Mouse (Mus musculus): ENCODE data around the gene Dnhd1. TPM values are rescaled to one million over a fixed set of nuclear protein-coding genes. Genes with fewer than 3 reads are reported as not detected.
A peak's percentile ranks its signal among the peaks of the same experiment; 100 is the strongest.

The Dnhd1 gene
- polyA plus RNA-seq (2015; fragmentation: Nextera tagmentation; extraction: Ambion mirVana): 0.44 and 0.80 TPM in 2 replicates

- H3K4me2 ChIP-seq (replicated peaks): peak within 1 kb of the TSS; percentile 88
- ATAC-seq: peak; percentile 99
- peaks cover 8% of the 10 kb centered on the region for H3K4me1 ChIP-seq (replicated peaks)
- peak within 1 kb of the TSS; percentile 42 for H3K9ac ChIP-seq
- H3K9me3 ChIP-seq: no peaks in the 10 kb centered on the region
- H3K27me3 ChIP-seq (replicated peaks): no peaks in the 10 kb centered on the region
- H3K27ac ChIP-seq: peak within 1 kb of the TSS; percentile 57; the same call in 1 of the 2 replicates
- H3K4me3 ChIP-seq (replicated peaks): peak within 1 kb of the TSS; percentile 40
- 1% methylated on average over 17 of the region's 17 CpGs for WGBS
- H3K36me3 ChIP-seq: no peaks in the 10 kb centered on the region
These were observed at the start of gene Dnhd1 for GRCm38 (mm10) chr7:105650639-105651435. Dnhd1 (plus strand) TSS chr7:105650827.

GRCm38 (mm10) chr7:105602860-105603623, 47.6 kb upstream of the Dnhd1 start:
- Histone ChIP-seq H3K4me1 (replicated peaks) (no peaks in the 10 kb centered on the region), H3K4me3 (replicated peaks) (no peak overlapping the region), H3K27me3 (replicated peaks) (no peaks in the 10 kb centered on the region), H3K4me2 (replicated peaks) (no peak overlapping the region), H3K9me3 (no peaks in the 10 kb centered on the region), H3K36me3 (no peaks in the 10 kb centered on the region), H3K9ac (no peak overlapping the region), H3K27ac (no peak overlapping the region)
- WGBS: 36% methylated on average over 9 of the region's 9 CpGs
- peak; percentile 84 for ATAC-seq

GRCm38 (mm10) chr7:105608467-105608866, 42.2 kb upstream of the Dnhd1 start:
- ATAC-seq: no peak
- Histone ChIP-seq H3K4me1 (replicated peaks) (no peaks in the 10 kb centered on the region), H3K27me3 (replicated peaks) (no peaks in the 10 kb centered on the region), H3K9me3 (no peaks in the 10 kb centered on the region), H3K4me3 (replicated peaks) (no peak overlapping the region), H3K27ac (no peak overlapping the region), H3K9ac (no peak overlapping the region), H3K4me2 (replicated peaks) (no peak overlapping the region), H3K36me3 (peaks cover 15% of the 10 kb centered on the region)
- 86% methylated on average over 3 of the region's 3 CpGs for WGBS

- Histone ChIP-seq H3K9ac (no peak overlapping the region), H3K36me3 (peaks cover 20% of the 10 kb centered on the region), H3K4me3 (replicated peaks) (no peak overlapping the region), H3K27me3 (replicated peaks) (no peaks in the 10 kb centered on the region), H3K4me1 (replicated peaks) (no peaks in the 10 kb centered on the region), H3K4me2 (replicated peaks) (no peak overlapping the region), H3K9me3 (no peaks in the 10 kb centered on the region), H3K27ac (no peak overlapping the region)
- WGBS: 96% methylated on average over 1 of the region's 1 CpGs
- ATAC-seq: no peak
These were observed 38.9 kb upstream of the Dnhd1 start for GRCm38 (mm10) chr7:105611767-105612166.

- no peak overlapping the region for H3K4me3 ChIP-seq (replicated peaks)
- no peak overlapping the region for H3K4me2 ChIP-seq (replicated peaks)
- H3K9me3 ChIP-seq: no peaks in the 10 kb centered on the region
- H3K9ac ChIP-seq: no peak overlapping the region
- no peaks in the 10 kb centered on the region for H3K27me3 ChIP-seq (replicated peaks)
- no peak for ATAC-seq
- peaks cover 38% of the 10 kb centered on the region for H3K36me3 ChIP-seq
- 77% methylated on average over 1 of the region's 1 CpGs for WGBS
- H3K4me1 ChIP-seq (replicated peaks): no peaks in the 10 kb centered on the region
- H3K27ac ChIP-seq: no peak overlapping the region
These were observed 36.2 kb upstream of the Dnhd1 start for GRCm38 (mm10) chr7:105614400-105614799.

GRCm38 (mm10) chr7:105615720-105616119, 34.9 kb upstream of the Dnhd1 start:
- H3K27me3 ChIP-seq (replicated peaks): no peaks in the 10 kb centered on the region
- no peak overlapping the region for H3K9ac ChIP-seq
- ATAC-seq: no peak
- no peaks in the 10 kb centered on the region for H3K4me1 ChIP-seq (replicated peaks)
- no peak overlapping the region for H3K4me3 ChIP-seq (replicated peaks)
- H3K36me3 ChIP-seq: peaks cover 35% of the 10 kb centered on the region
- no peak overlapping the region for H3K27ac ChIP-seq
- H3K9me3 ChIP-seq: no peaks in the 10 kb centered on the region
- WGBS: 76% methylated on average over 1 of the region's 1 CpGs
- H3K4me2 ChIP-seq (replicated peaks): no peak overlapping the region

GRCm38 (mm10) chr7:105616561-105616960, 34.1 kb upstream of the Dnhd1 start:
- Histone ChIP-seq H3K27ac (no peak overlapping the region), H3K9ac (no peak overlapping the region), H3K9me3 (no peaks in the 10 kb centered on the region), H3K4me1 (replicated peaks) (no peaks in the 10 kb centered on the region), H3K4me3 (replicated peaks) (no peak overlapping the region), H3K36me3 (peaks cover 32% of the 10 kb centered on the region), H3K4me2 (replicated peaks) (no peak overlapping the region), H3K27me3 (replicated peaks) (no peaks in the 10 kb centered on the region)
- no peak for ATAC-seq
- WGBS: 80% methylated on average over 6 of the region's 6 CpGs

- H3K4me3 ChIP-seq (replicated peaks): no peak overlapping the region
- no peak overlapping the region for H3K27ac ChIP-seq
- WGBS: 98% methylated on average over 22 of the region's 22 CpGs
- ATAC-seq: no peak; the same call in 1 of the 2 replicates
- no peak overlapping the region for H3K9ac ChIP-seq
- peaks cover 25% of the 10 kb centered on the region for H3K36me3 ChIP-seq
- H3K4me2 ChIP-seq (replicated peaks): no peak overlapping the region
- no peaks in the 10 kb centered on the region for H3K27me3 ChIP-seq (replicated peaks)
- no peaks in the 10 kb centered on the region for H3K9me3 ChIP-seq
- H3K4me1 ChIP-seq (replicated peaks): no peaks in the 10 kb centered on the region
These were observed 32.8 kb upstream of the Dnhd1 start for GRCm38 (mm10) chr7:105617810-105618209.

GRCm38 (mm10) chr7:105619701-105620100, 30.9 kb upstream of the Dnhd1 start:
- ATAC-seq: 0 out of 2 replicates have a peak, but pooled peaks have one; percentile 17
- Histone ChIP-seq H3K4me3 (replicated peaks) (no peak overlapping the region), H3K9ac (no peak overlapping the region), H3K4me1 (replicated peaks) (no peaks in the 10 kb centered on the region), H3K4me2 (replicated peaks) (no peak overlapping the region), H3K27me3 (replicated peaks) (no peaks in the 10 kb centered on the region), H3K9me3 (no peaks in the 10 kb centered on the region), H3K27ac (no peak overlapping the region), H3K36me3 (peaks cover 30% of the 10 kb centered on the region)
- WGBS: 40% methylated on average over 3 of the region's 3 CpGs

GRCm38 (mm10) chr7:105621053-105621452, 29.6 kb upstream of the Dnhd1 start:
- no peak overlapping the region for H3K9ac ChIP-seq
- H3K9me3 ChIP-seq: no peaks in the 10 kb centered on the region
- no peak overlapping the region for H3K4me3 ChIP-seq (replicated peaks)
- H3K27ac ChIP-seq: no peak overlapping the region
- no peak for ATAC-seq
- no peaks in the 10 kb centered on the region for H3K27me3 ChIP-seq (replicated peaks)
- H3K36me3 ChIP-seq: peaks cover 26% of the 10 kb centered on the region
- H3K4me1 ChIP-seq (replicated peaks): no peaks in the 10 kb centered on the region
- 63% methylated on average over 4 of the region's 4 CpGs for WGBS
- no peak overlapping the region for H3K4me2 ChIP-seq (replicated peaks)

GRCm38 (mm10) chr7:105621646-105622292, 28.9 kb upstream of the Dnhd1 start:
- peaks cover 26% of the 10 kb centered on the region for H3K36me3 ChIP-seq
- no peak for ATAC-seq
- no peaks in the 10 kb centered on the region for H3K4me1 ChIP-seq (replicated peaks)
- no peaks in the 10 kb centered on the region for H3K27me3 ChIP-seq (replicated peaks)
- WGBS: 74% methylated on average over 8 of the region's 8 CpGs
- H3K27ac ChIP-seq: no peak overlapping the region
- no peak overlapping the region for H3K9ac ChIP-seq
- H3K4me2 ChIP-seq (replicated peaks): no peak overlapping the region
- no peak overlapping the region for H3K4me3 ChIP-seq (replicated peaks)
- no peaks in the 10 kb centered on the region for H3K9me3 ChIP-seq

GRCm38 (mm10) chr7:105625397-105625796, 25.2 kb upstream of the Dnhd1 start:
- no peak overlapping the region for H3K4me3 ChIP-seq (replicated peaks)
- H3K27ac ChIP-seq: no peak overlapping the region
- H3K4me1 ChIP-seq (replicated peaks): peaks cover 13% of the 10 kb centered on the region; the same call in 1 of the 2 replicates
- WGBS: 80% methylated on average over 6 of the region's 6 CpGs
- H3K4me2 ChIP-seq (replicated peaks): no peak overlapping the region
- no peaks in the 10 kb centered on the region for H3K9me3 ChIP-seq
- ATAC-seq: no peak
- H3K36me3 ChIP-seq: peaks cover 8% of the 10 kb centered on the region; the same call in 1 of the 2 replicates
- H3K27me3 ChIP-seq (replicated peaks): no peaks in the 10 kb centered on the region
- H3K9ac ChIP-seq: no peak overlapping the region
